Mouse (Mus musculus) neutrophil, adult 5-6 weeks (primary cell): ENCODE measurements at regions not wholly inside any gene's neighbourhood (a gene's known extent, or its start where the extent isn't known, plus 50 kb on each side); places are given as distances from the start of the nearest gene placed in this dataset.

Experiments used
- ATAC-seq: fragments of 151-379, 151-347 bp; 2 replicates; pipeline ENCODE4 v1.8.0; 2017; ENCODE audit warnings: mild to moderate bottlenecking, moderate TSS enrichment; ENCODE audit not compliant: insufficient number of reproducible peaks, poor library complexity, low FRiP score, severe bottlenecking; ENCODE audit errors: extremely low read depth

DNA sequence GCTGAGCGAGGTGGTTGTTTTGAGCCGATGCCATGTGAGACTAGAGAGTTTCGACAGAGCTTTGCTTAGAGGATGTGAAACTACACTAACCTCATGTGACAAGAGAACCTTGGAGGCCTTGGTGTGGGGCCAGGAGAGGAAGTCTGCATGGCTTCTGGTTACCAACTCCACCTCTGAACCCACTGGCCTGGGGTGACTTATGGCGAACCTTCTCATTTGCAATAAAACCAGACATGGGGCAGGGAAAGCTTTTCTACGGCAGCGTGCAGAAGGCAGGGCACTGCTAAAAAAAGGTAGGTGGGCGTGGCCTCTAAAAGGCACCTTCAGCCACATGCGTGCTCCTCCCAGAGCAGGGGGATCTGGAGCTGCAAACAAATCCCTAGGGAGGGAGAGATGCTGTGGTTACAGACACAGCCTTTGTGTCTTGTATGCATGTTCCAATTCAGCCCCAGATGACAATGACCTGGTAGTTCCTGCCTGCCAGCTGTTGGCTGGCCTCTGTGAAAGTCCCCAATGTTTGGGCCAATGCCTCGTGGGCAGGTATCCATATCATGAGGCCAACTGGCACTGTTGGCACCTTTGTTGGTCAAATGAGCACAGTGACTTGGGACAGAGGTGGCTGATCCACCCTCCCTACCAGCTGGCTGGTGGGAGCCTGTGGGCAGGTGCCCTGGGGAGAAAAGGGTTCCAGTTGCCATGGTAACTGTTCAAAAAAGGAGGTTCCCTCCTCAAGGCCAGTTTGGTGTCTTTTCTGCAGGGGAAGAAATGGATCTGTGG, 127.5 kb upstream of the Map3k1 start:
- ATAC-seq: peak; percentile 90

DNA sequence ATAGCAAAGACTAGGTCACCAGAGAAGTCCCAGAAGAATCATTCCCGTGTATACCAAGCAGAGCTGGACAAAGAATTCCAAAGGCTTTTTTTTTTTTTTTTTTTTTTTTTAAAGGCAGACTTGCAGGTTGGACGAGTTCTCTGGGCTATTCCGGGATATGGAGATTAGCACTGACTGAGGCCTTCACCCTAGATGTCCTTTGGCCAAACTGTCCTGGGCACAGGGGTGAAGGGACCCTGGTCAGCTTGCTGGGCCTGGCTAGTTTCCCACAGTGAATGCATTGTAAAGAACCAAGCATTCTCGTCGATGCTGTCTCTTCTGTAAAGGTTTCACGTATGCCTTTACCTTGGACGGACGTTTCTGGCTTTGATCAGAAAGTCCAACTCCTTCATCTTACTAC, 128.2 kb upstream of the Map3k1 start:
- no peak for ATAC-seq

DNA sequence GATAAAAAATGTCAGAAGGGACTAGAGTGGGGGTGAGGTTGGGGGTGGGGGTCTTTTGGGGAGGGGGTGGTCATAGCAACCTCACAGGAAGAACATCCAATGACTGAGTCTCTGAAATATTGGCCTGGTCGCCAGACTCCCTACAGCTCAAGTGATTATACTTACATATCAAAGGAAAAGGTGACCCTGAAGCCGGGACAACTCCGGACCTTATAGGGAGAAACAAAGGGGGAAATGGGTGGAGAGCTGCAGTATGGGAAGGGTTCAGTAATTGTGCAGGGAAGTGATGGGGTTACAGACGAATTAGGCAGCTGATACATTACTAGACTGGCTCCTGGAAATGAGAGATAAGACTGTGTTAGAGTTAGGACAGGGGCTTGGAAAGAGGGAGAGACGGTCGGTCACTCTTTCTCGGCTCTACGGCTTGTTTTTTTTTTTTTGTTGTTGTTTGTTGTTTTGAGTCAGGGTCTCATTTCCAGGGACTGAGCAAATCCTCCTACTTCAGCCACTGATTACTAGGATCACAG, 130.2 kb upstream of the Map3k1 start:
- no peak for ATAC-seq

DNA sequence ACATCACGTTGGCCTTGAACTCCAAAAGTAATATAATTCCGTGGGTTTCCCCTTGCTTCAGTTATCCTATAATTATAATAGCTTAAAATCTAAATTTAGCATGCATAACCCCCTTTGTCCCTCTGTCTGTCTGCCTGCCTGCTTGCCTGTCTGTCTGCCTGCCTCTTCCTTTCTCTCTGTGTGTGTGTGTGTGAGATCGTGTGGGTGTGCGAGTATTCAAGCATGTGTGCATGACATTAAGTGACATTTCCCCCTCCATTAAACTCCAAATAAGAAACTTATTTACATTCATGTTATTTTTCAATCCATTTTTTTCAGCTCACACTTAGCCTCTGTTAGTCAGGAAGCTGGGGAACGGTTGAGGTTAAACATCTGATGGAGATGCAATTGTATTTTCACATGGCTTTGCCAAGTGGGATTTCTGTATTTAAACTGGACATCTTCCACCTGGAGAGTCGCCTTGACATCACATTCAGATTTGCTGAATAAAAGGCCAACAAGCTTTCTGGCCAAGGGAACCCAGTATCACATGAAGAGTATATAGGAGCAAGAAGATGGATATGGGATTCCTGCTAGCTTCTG, 130.8 kb upstream of the Map3k1 start:
- no peak for ATAC-seq

DNA sequence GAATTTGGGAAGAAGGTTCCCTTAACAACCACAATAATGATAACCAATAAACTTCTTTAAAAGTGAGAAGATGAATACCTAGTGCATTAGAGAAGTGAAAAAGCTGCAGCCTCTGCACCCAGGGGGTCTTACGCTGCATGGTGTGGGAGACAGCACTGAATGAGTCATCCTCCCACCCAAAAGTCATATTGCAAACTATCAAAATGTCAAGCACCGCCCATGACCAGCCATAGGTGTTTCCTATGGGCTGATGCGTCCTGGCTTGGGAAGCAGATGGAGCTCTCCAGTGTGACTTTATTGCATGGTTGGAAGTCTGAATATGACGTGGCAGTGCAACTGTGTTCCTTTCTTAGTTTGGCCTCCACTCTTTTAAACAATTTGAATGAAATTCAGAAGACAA, 131.5 kb upstream of the Map3k1 start:
- ATAC-seq: no peak

DNA sequence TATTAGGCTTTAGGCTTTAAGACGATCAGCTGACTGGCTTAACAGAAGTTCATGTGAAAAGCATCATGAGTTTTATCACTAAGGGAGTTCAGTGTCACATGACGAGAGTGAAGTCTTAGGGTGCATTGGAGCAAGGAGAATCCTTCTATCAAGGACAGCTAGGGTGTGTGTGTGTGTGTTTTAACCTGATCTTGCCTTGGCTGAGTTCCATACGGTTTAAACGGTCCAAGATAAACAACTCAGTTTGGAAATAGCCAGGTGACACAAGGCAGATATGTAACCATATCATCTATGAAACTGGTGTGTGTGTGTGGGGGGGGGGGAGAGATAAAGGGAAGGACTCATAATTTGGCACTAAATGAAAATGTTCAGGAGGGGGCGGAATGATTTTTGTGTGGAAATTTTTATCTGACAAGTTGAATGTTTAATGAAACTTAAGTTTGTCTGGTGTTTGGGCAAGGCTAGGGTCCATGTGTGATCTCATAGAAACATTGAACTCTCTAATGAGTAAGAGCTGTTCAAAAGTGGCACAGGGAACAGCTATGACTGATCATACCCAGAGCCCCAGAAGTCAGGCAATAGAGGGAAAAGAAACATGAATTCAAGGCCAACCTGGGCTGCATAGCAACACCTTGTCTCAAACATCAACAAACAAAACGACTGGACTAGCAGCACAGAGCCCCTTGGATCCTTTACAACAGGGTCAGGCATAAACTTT, 132.2 kb upstream of the Map3k1 start:
- ATAC-seq: no peak

DNA sequence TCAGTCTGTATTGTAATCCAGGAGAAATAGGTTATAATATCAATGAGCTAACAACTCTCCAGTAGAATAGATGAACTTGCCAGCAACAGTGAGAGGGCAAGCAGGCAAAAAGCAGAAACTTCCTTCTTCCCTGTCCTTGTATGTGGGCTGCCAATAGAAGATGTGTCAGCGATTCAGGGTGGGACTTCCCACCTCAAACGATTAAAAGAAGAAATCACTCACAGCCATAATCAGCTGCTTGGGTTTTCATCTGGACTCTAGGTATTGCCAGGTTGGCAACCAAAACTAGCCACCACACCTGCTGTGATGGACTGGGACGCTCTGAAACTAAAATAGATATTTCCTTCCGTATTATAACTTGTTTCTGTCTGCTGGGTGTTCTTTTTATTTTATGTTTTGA, 133.2 kb upstream of the Map3k1 start:
- no peak for ATAC-seq

DNA sequence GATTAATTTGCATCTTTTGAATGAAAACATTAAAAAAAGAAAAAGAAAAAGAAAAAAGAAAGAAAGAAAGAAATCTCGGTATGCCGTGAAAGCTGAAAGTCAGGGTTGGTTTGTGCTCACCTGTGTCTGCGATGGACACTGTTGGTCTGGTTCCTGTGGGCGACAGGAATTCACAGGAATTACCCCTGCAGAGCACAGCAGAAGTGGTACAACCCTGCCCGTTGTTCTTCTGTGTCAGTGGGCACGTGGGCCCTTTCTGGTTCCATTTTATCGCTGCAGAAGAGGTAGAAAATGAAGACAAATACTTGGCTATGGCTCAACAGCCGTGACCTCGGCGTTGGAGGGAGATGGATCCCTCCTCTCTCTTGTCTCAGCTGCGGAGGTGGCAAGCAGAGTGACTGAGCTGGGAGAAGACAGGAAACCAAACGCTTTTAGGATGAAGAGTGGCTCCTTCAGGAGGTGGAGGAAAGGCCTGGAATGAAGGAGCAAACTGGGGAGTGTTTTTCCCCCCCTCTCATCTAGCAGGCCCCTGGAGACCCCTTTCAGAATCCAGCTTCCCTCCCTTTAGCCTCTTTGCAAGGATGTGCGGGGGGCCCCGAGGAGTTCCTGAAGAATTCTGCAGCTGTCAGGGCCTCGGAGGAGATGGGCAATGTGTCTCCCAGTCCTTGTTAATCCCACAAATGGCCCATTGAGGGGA, 134.7 kb upstream of the Map3k1 start:
- ATAC-seq: no peak

DNA sequence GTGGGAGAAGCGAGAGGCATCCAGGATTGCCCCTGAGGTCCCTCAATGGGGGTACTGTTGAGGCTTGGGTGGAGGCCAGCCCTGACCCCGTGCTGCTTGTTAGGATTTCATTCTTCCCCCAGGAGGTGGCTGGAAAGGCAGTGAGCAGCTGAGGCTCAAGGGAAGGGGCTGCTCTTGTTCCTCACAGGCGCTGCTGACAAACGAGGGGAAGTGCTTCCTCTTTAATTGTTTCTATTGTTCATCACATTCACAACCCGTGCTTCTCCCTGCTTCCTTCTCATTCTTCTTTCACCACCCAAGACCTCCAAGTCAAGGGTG, 135.3 kb upstream of the Map3k1 start:
- no peak for ATAC-seq

DNA sequence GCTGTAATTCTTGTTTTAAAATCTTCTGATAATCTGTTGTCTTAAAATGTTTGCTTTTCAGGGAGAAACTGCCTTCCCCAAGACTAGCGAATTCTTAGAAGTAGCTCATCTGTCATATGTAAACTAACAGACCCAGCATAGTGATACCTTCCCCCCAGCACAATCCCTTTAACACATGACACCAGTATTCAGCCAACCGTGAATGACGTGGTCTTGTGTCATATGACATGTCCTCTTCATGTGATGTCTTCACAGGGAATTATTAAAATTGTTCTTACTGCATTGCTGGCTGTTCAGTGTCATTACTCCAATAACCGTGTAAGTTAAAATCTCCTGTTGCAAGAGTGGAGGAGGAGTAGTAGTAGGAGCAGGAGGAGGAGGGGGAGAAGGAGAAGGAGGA, 137.5 kb upstream of the Map3k1 start:
- ATAC-seq: no peak

DNA sequence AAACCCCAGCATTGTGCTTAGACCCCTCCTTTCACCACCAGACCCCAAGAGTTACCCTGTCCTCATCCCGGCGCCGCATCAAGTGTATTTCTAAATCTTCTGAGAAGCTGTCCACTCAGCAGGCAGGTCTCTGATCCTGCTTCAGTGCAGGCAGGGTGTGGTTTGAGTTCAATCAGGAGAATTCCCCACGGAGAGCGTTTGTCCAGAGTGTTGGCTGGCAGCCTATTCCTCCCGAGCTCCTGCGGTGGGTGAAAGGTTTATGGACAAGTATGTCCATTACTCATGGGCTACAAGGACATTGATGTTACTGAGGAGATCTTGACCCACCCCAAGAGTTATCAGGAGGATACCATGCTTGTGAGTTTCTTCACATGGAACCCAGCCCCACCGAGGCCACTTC, 138.0 kb upstream of the Map3k1 start:
- ATAC-seq: no peak

DNA sequence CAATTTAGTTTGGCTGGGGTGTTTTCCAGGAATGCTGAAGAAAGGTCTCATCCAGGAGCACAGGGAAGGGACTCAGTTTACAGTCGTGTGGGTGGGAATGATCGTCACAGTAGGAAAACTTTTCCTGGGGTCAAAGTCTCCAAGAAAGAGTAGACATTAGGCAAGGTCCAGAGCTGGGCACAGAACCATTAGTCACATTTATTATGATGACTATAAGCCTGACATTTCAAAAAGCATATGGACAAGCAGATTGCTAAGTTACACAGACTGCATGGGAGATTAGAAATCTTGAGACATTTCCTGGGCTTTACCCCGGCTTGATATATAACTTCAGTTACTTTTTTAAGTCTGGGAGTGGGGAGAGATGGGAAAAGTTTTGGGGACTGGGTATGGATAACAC, 139.6 kb upstream of the Map3k1 start:
- ATAC-seq: no peak

DNA sequence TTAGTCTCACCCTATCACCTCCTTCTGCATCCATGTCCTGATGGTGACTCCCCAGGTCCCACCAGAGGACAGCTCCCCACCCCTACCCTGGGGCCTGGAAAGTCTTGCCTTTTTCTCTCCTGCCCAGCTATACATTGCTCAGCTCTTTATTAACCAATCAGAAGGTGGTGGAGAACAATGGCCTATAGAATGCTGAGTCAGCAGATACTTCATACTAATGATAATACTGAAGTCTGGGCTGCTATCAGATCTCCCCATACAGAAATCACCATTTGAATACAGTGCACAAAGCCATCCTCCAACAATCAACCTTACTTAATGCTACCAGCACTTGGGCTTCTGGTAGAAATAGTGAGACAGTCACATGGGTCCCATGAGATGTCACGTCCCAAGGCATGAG, 141.2 kb upstream of the Map3k1 start:
- ATAC-seq: no peak

DNA sequence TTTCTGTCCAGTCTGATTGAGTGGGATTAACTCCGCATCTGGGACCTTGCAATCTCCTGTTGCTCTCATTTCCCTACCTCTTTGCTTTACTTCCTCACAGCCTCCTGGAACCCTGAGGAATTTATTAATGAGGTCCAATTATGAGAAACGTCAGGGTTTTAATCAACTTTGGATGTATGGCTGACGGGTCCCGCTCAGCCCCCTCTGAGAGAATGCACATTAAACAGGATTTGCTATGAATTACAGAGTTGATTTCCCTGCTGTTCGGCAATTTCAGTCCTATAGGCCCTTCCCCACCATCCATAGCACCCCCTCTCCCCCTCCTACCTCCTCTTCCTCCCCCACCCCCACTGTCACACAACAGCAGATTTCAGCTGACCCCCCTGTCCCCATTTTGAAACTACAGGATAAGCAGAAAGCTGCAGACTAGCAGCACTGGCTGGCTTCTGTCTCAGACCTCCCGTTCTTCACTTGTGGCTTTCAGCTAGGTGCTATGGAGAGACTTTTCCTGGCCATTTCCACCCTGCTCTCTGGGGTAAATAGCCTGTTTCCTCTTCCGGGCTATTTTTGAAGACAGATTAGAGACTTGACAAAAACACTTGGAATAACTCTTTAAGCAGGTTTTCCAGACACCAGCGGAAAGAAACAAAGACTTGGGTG, 145.2 kb upstream of the Map3k1 start:
- no peak for ATAC-seq

DNA sequence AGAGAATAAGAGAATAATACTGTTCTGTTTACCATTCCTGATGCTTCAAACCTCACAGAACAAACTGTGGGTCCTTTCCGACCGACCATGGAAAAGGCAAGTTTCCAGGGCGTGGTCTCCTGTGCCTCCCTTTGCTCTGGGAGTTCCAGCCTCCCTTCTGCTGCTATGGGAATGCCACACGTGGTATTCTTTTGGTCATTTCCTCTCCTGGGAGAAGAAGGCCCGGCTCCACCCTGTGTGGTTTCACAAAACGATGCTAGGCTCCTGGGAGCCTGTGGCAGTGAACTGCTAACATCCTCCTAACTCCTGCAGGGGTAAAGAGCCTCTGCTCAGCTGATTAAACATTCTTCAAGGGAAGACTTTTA, 145.7 kb upstream of the Map3k1 start:
- no peak for ATAC-seq

DNA sequence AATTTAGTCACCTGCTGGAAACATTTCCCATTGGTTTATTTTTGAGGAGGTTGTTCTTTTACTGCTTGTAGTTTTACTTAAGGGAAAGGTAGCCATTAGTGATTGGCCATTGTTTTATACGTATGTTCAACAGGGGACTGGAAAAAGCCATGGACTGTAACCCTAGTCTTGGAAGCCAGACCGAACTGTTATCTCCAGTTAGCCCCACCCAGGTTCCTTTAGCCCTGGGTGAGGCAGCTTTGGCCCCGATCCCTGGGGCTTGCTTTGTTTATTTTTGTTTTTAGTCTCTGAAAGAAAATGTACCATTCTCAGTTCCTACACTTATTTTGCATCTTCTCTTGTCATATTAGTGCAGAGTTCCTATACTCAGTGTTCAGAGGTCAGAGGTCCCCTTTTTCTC, 148.3 kb upstream of the Map3k1 start:
- ATAC-seq: no peak

DNA sequence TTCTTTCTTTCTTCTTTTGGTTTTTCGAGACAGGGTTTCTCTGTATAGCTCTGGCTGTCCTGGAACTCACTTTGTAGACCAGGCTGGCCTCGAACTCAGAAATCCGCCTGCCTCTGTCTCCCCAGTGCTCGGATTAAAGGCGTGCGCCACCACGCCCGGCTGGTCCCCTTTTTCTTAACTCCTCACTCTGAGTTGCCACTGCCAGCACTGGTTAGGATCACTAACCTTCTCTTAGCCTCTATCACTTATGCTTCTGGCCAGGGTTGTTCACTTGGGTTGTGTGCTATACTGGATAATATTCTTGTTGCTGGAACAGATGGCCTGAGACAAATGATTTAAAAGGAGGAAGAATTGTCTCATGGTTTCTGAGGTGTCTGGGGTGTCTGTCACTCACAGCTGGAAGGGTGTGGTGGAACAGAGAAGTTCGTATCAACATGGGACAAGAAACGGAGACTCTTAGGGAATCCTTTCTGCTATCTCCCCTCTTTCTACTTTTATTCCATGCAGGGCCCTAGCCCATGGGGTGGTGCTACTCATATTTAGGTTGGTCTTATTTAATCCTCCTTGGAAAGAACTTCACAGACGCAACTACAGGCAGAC, 149.0 kb upstream of the Map3k1 start:
- no peak for ATAC-seq

DNA sequence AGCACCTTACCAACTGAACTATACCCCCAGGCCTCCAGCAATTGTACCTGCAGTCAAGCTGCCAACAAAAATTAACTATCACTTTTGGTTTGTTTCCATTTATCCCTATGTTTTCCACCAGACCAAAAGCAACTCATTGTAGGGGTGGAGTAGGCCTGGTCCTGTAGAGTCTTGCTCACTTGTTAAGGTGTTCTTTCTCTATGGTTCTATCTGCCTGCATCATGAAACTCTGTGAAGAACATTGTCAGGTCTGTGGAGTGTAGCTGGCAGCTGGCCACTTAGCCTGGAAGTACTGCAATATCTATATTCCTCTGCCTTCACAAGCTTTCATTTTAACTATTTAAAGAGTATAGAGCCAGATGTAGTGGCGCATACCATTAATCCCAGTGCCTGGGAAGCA, 149.6 kb upstream of the Map3k1 start:
- no peak for ATAC-seq

DNA sequence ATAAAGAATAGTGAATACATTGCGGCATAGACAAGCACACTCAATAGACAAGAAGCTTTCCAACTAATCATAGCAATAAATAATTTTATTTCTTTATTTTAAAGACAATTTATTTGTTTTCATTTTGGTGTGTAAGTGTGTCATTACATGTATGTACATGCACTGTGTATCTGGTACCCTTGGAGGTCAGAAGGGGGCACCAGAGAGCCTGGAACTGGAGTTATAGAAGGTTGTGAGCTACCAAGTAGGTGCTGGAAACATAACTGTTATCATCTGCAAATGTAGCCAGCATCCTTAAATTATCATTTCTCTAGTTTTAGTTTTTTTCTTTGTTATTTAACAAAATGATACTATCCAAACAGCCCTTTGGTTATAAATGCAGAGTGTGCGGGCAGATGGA, 151.2 kb upstream of the Map3k1 start:
- no peak for ATAC-seq
